Mouse (Mus musculus): ENCODE measurements around the gene Spata16.

- TF ChIP-seq CTCF (IDR thresholded peaks at IDR 0.05; ENCODE audit: low read depth), result no peak
- no peak for TF ChIP-seq EP300 (IDR thresholded peaks at IDR 0.05; ENCODE audit: low read depth)
Measured at GRCm38 (mm10) chr3:26752441-26752840, 115.0 kb downstream of the Spata16 start.

Data from liver, embryonic 14.5 days (tissue).